Mouse (Mus musculus): ENCODE results near the gene Drg1. TPM values are rescaled to one million over a fixed set of nuclear protein-coding genes. Genes with fewer than 3 reads are reported as not detected.
A peak's percentile ranks its signal among the peaks of the same experiment; 100 is the strongest.
"Not testable (repeated sequence)": the region's sequence is repeated elsewhere in the genome, so short reads cannot be mapped to it uniquely, and the experiment has no call there.

Drg1 gene
- polyA plus RNA-seq, 1 experiment from 2014 or later = 212 TPM

- H3K9me3 ChIP-seq (replicated peaks; ENCODE audit: control insufficient read depth, low read length, poor library complexity, severe bottlenecking) = peaks cover 15% of the 10 kb centered on the region
- not testable (repeated sequence) for H3K36me3 ChIP-seq (ENCODE audit: control insufficient read depth, insufficient read depth, low read length); H3K27me3 ChIP-seq (ENCODE audit: control insufficient read depth, insufficient read depth, low read depth, low read length); H3K4me2 ChIP-seq (ENCODE audit: low read length); H3K9ac ChIP-seq (ENCODE audit: low read depth, low read length); H3K4me3 ChIP-seq (ENCODE audit: low read depth, low read length); H3K27ac ChIP-seq (ENCODE audit: low read length); ATAC-seq; H3K4me1 ChIP-seq (ENCODE audit: control insufficient read depth, insufficient read depth, low read length)
- WGBS = 97% methylated on average over 6 of the region's 6 CpGs
Observed at GRCm38 (mm10) chr11:3157996-3158395, 108.2 kb downstream of the Drg1 start.

GRCm38 (mm10) chr11:3156991-3157390, 109.2 kb downstream of the Drg1 start:
- not testable (repeated sequence) for H3K36me3 ChIP-seq (ENCODE audit: control insufficient read depth, insufficient read depth, low read length); H3K4me2 ChIP-seq (ENCODE audit: low read length); H3K4me1 ChIP-seq (ENCODE audit: control insufficient read depth, insufficient read depth, low read length); ATAC-seq; H3K27ac ChIP-seq (ENCODE audit: low read length); H3K27me3 ChIP-seq (ENCODE audit: control insufficient read depth, insufficient read depth, low read depth, low read length); H3K4me3 ChIP-seq (ENCODE audit: low read depth, low read length); H3K9ac ChIP-seq (ENCODE audit: low read depth, low read length)
- peaks cover 12% of the 10 kb centered on the region for H3K9me3 ChIP-seq (replicated peaks; ENCODE audit: control insufficient read depth, low read length, poor library complexity, severe bottlenecking)
- 90% methylated on average over 2 of the region's 3 CpGs for WGBS

GRCm38 (mm10) chr11:3153666-3154397, 112.4 kb downstream of the Drg1 start:
- not testable (repeated sequence) for H3K9ac ChIP-seq (ENCODE audit: low read depth, low read length); H3K4me3 ChIP-seq (ENCODE audit: low read depth, low read length); H3K36me3 ChIP-seq (ENCODE audit: control insufficient read depth, insufficient read depth, low read length); H3K4me1 ChIP-seq (ENCODE audit: control insufficient read depth, insufficient read depth, low read length); H3K4me2 ChIP-seq (ENCODE audit: low read length); H3K27me3 ChIP-seq (ENCODE audit: control insufficient read depth, insufficient read depth, low read depth, low read length); H3K27ac ChIP-seq (ENCODE audit: low read length)
- H3K9me3 ChIP-seq (replicated peaks; ENCODE audit: control insufficient read depth, low read length, poor library complexity, severe bottlenecking) = peaks cover 13% of the 10 kb centered on the region
- ATAC-seq = peak; percentile 22; the same call in 1 of the 2 replicates
- 74% methylated on average over 1 of the region's 1 CpGs for WGBS

GRCm38 (mm10) chr11:3151358-3151757, 114.9 kb downstream of the Drg1 start:
- H3K9ac ChIP-seq (ENCODE audit: low read depth, low read length); H3K4me1 ChIP-seq (ENCODE audit: control insufficient read depth, insufficient read depth, low read length); H3K4me2 ChIP-seq (ENCODE audit: low read length); H3K27me3 ChIP-seq (ENCODE audit: control insufficient read depth, insufficient read depth, low read depth, low read length); H3K27ac ChIP-seq (ENCODE audit: low read length); H3K4me3 ChIP-seq (ENCODE audit: low read depth, low read length); H3K36me3 ChIP-seq (ENCODE audit: control insufficient read depth, insufficient read depth, low read length); H3K9me3 ChIP-seq (replicated peaks; ENCODE audit: control insufficient read depth, low read length, poor library complexity, severe bottlenecking): not testable (repeated sequence)
- ATAC-seq = peak; percentile 54
- 94% methylated on average over 4 of the region's 4 CpGs for WGBS

GRCm38 (mm10) chr11:3150677-3151003, 115.6 kb downstream of the Drg1 start:
- 97% methylated on average over 11 of the region's 12 CpGs for WGBS
- not testable (repeated sequence) for ATAC-seq; H3K4me1 ChIP-seq (ENCODE audit: control insufficient read depth, insufficient read depth, low read length); H3K4me3 ChIP-seq (ENCODE audit: low read depth, low read length); H3K27ac ChIP-seq (ENCODE audit: low read length); H3K9me3 ChIP-seq (replicated peaks; ENCODE audit: control insufficient read depth, low read length, poor library complexity, severe bottlenecking); H3K36me3 ChIP-seq (ENCODE audit: control insufficient read depth, insufficient read depth, low read length); H3K9ac ChIP-seq (ENCODE audit: low read depth, low read length); H3K4me2 ChIP-seq (ENCODE audit: low read length); H3K27me3 ChIP-seq (ENCODE audit: control insufficient read depth, insufficient read depth, low read depth, low read length)

GRCm38 (mm10) chr11:3150003-3150676, 116.1 kb downstream of the Drg1 start:
- 96% methylated on average over 23 of the region's 24 CpGs for WGBS
- H3K36me3 ChIP-seq (ENCODE audit: control insufficient read depth, insufficient read depth, low read length); H3K4me3 ChIP-seq (ENCODE audit: low read depth, low read length): not testable (repeated sequence)

GRCm38 (mm10) chr11:3149471-3149870, 116.7 kb downstream of the Drg1 start:
- H3K27me3 ChIP-seq (ENCODE audit: control insufficient read depth, insufficient read depth, low read depth, low read length); H3K4me3 ChIP-seq (ENCODE audit: low read depth, low read length); H3K4me1 ChIP-seq (ENCODE audit: control insufficient read depth, insufficient read depth, low read length); H3K4me2 ChIP-seq (ENCODE audit: low read length); H3K9ac ChIP-seq (ENCODE audit: low read depth, low read length); H3K36me3 ChIP-seq (ENCODE audit: control insufficient read depth, insufficient read depth, low read length); H3K9me3 ChIP-seq (replicated peaks; ENCODE audit: control insufficient read depth, low read length, poor library complexity, severe bottlenecking); ATAC-seq; H3K27ac ChIP-seq (ENCODE audit: low read length): not testable (repeated sequence)
- 98% methylated on average over 4 of the region's 4 CpGs for WGBS

More at GRCm38 (mm10) chr11:3150003-3150676, 116.1 kb downstream of the Drg1 start:
- not testable (repeated sequence) for H3K9ac ChIP-seq (ENCODE audit: low read depth, low read length); H3K27ac ChIP-seq (ENCODE audit: low read length); H3K4me2 ChIP-seq (ENCODE audit: low read length); H3K4me1 ChIP-seq (ENCODE audit: control insufficient read depth, insufficient read depth, low read length); H3K9me3 ChIP-seq (replicated peaks; ENCODE audit: control insufficient read depth, low read length, poor library complexity, severe bottlenecking); ATAC-seq; H3K27me3 ChIP-seq (ENCODE audit: control insufficient read depth, insufficient read depth, low read depth, low read length)

GRCm38 (mm10) chr11:3146806-3147205, 119.4 kb downstream of the Drg1 start:
- not testable (repeated sequence) for H3K9ac ChIP-seq (ENCODE audit: low read depth, low read length); H3K36me3 ChIP-seq (ENCODE audit: control insufficient read depth, insufficient read depth, low read length); H3K9me3 ChIP-seq (replicated peaks; ENCODE audit: control insufficient read depth, low read length, poor library complexity, severe bottlenecking); H3K4me1 ChIP-seq (ENCODE audit: control insufficient read depth, insufficient read depth, low read length); H3K27me3 ChIP-seq (ENCODE audit: control insufficient read depth, insufficient read depth, low read depth, low read length); H3K4me3 ChIP-seq (ENCODE audit: low read depth, low read length); ATAC-seq; H3K4me2 ChIP-seq (ENCODE audit: low read length); H3K27ac ChIP-seq (ENCODE audit: low read length)
- WGBS = 89% methylated on average over 2 of the region's 2 CpGs

- not testable (repeated sequence) for H3K4me1 ChIP-seq (ENCODE audit: control insufficient read depth, insufficient read depth, low read length); H3K9me3 ChIP-seq (replicated peaks; ENCODE audit: control insufficient read depth, low read length, poor library complexity, severe bottlenecking); H3K4me2 ChIP-seq (ENCODE audit: low read length); ATAC-seq; H3K27me3 ChIP-seq (ENCODE audit: control insufficient read depth, insufficient read depth, low read depth, low read length); H3K9ac ChIP-seq (ENCODE audit: low read depth, low read length); H3K27ac ChIP-seq (ENCODE audit: low read length); H3K4me3 ChIP-seq (ENCODE audit: low read depth, low read length); H3K36me3 ChIP-seq (ENCODE audit: control insufficient read depth, insufficient read depth, low read length)
- WGBS = 82% methylated on average over 7 of the region's 9 CpGs
Observed at GRCm38 (mm10) chr11:3145359-3146165, 120.7 kb downstream of the Drg1 start.
